ENCODE assay signal across 15 mouse cellular contexts in genomic region chr8:125741855-125742254, GRCm38 (mm10). TPM values are rescaled to one million over a fixed set of nuclear protein-coding genes. Genes with fewer than 3 reads are reported as not detected.
DNase-seq lines count a peak whose midpoint lies in the region; ATAC-seq lines count a peak whose summit lies in the region.
"Had no signal": no experiment of that assay in that cellular context is flagged by ENCODE, and none has a peak within 500 bp of the region (broad histone marks: within the 10 kb centered on the region; RNA-seq: fewer than 3 reads in every experiment).

No protein-coding gene starts in this region.

- H3K36me3 ChIP-seq in embryonic facial prominence, embryonic 14.5 days (ENCODE audit: control insufficient read depth, insufficient read depth, low read length): no peaks in the 10 kb centered on the region
- no peaks in the 10 kb centered on the region for H3K36me3 ChIP-seq in embryonic facial prominence, embryonic 10.5 days (replicated peaks)
- H3K36me3 ChIP-seq: limb, embryonic 12.5 days had no signal

- H3K4me3 ChIP-seq in embryonic facial prominence, embryonic 14.5 days (ENCODE audit: low read depth, low read length): no peak overlapping the region
- no peak overlapping the region for H3K4me3 ChIP-seq in embryonic facial prominence, embryonic 10.5 days
- H3K4me3 ChIP-seq: heart, adult 2 months; limb, embryonic 12.5 days had no signal

- H3K4me1 ChIP-seq in embryonic facial prominence, embryonic 14.5 days (ENCODE audit: control insufficient read depth, insufficient read depth, low read length): no peaks in the 10 kb centered on the region
- H3K4me1 ChIP-seq in embryonic facial prominence, embryonic 10.5 days: peaks cover 8% of the 10 kb centered on the region; the same call in 1 of the 2 replicates

- no peaks in the 10 kb centered on the region for H3K9me3 ChIP-seq in embryonic facial prominence, embryonic 14.5 days (ENCODE audit: control insufficient read depth, low read length)
- H3K9me3 ChIP-seq in embryonic facial prominence, embryonic 10.5 days: no peaks in the 10 kb centered on the region
- H3K9me3 ChIP-seq: limb, embryonic 12.5 days had no signal

- H3K27ac ChIP-seq in embryonic facial prominence, embryonic 14.5 days (replicated peaks; ENCODE audit: low read depth, low read length): no peak overlapping the region
- no peak overlapping the region for H3K27ac ChIP-seq in embryonic facial prominence, embryonic 10.5 days (replicated peaks)
- H3K27ac ChIP-seq: heart, adult 2 months; limb, embryonic 12.5 days; macrophage had no signal

- no peaks in the 10 kb centered on the region for H3K27me3 ChIP-seq in embryonic facial prominence, embryonic 14.5 days (replicated peaks; ENCODE audit: control insufficient read depth, insufficient read depth, low read length)
- H3K27me3 ChIP-seq in embryonic facial prominence, embryonic 10.5 days (replicated peaks; ENCODE audit: low read depth, poor library complexity, severe bottlenecking): no peaks in the 10 kb centered on the region
- H3K27me3 ChIP-seq: CH12.LX; limb, embryonic 12.5 days had no signal

- H3K4me2 ChIP-seq in embryonic facial prominence, embryonic 14.5 days (ENCODE audit: low read depth, low read length): no peak overlapping the region
- H3K4me2 ChIP-seq: limb, embryonic 12.5 days had no signal

- ATAC-seq in embryonic facial prominence, embryonic 14.5 days (ENCODE audit: low read depth): peak; percentile 72; the same call in 1 of the 2 replicates

- 51% methylated on average over 2 of the region's 2 CpGs for WGBS in embryonic facial prominence, embryonic 14.5 days
- WGBS in embryonic facial prominence, embryonic 10.5 days: 57% methylated on average over 2 of the region's 2 CpGs

- DNase-seq in embryonic facial prominence, embryonic 14.5 days (ENCODE audit: low spot score): no peak
- DNase-seq in embryonic facial prominence, embryonic 10.5 days (ENCODE audit: low spot score): no peak
- peak; percentile 28 for DNase-seq in urinary bladder, postnatal 14 days (ENCODE audit: low spot score)
- DNase-seq in urinary bladder, postnatal 4 days (ENCODE audit: low spot score in 2 of 2): no peak
- peak; percentile 65 for DNase-seq in lung, postnatal 36 days
- no peak for DNase-seq in embryo, embryonic 10 days (ENCODE audit: low spot score)
- no peak for DNase-seq in frontal cortex, postnatal 10 days (ENCODE audit: low spot score in 2 of 2)
- no peak for DNase-seq in frontal cortex, adult 2 months (ENCODE audit: extremely low spot score in 1 of 2, low spot score in 1 of 2)
- DNase-seq: cerebellum, adult 8-10 months; heart, adult 2 months; heart, postnatal 36 days; spleen, adult 18-20 months had no signal

- H3K9ac ChIP-seq in embryonic facial prominence, embryonic 14.5 days (ENCODE audit: low read depth, low read length): no peak overlapping the region
- H3K9ac ChIP-seq: limb, embryonic 12.5 days had no signal

RNA-seq across cellular contexts. Expression of gene Ntpcr, which starts 12.1 kb away (rescaled TPM):
- polyA plus RNA-seq in embryonic facial prominence, embryonic 14.5 days (2014; fragmentation: Nextera tagmentation; extraction: Ambion mirVana): 38.5 and 39.5 TPM in 2 replicates
- 18.8 and 19.3 TPM in 2 replicates for polyA plus RNA-seq in embryonic facial prominence, embryonic 10.5 days (2016; fragmentation: Nextera tagmentation; extraction: Ambion mirVana)
- polyA plus RNA-seq in frontal cortex, adult 2 months (2012; rRNA removed): 47.9 and 51.5 TPM in 2 replicates

Comparison
In these comparisons a context has a peak if more than half of its experiments do, and no peak if none do; other contexts are left out.
1. DNase-seq: peak in urinary bladder, postnatal 14 days (single experiment) and lung, postnatal 36 days (single experiment); none in embryonic facial prominence, embryonic 14.5 days (single experiment), embryonic facial prominence, embryonic 10.5 days (single experiment), urinary bladder, postnatal 4 days (0 of 2), embryo, embryonic 10 days (single experiment), frontal cortex, postnatal 10 days (0 of 2) and frontal cortex, adult 2 months (0 of 2).